Mouse (Mus musculus) midbrain, embryonic 14.5 days (tissue): ENCODE data around the gene Hoxb1. TPM values are rescaled to one million over a fixed set of nuclear protein-coding genes. Genes with fewer than 3 reads are reported as not detected.

Experiments
- ATAC-seq: fragments of 200-750 bp; cut with Nextera tagmentation; 2 replicates; pipeline ENCODE4 v1.8.0; 2017; ENCODE audit warnings: moderate number of reproducible peaks, moderate library complexity; ENCODE audit not compliant: low FRiP score, low TSS enrichment
- DNase-seq: peaks from one replicate; pipeline ENCODE4 v3.0.0-alpha.2; 2015
- H3K27ac ChIP-seq: fragments of 300-500 bp; sonication (generic); replicated peaks from 2 replicates; pipeline ENCODE4 v1.5.1; 2014; ENCODE audit warnings: mild to moderate bottlenecking, low read depth, low read length, moderate library complexity
- H3K27me3 ChIP-seq: fragments of 300-500 bp; sonication (generic); 2 replicates; pipeline ENCODE4 v1.6.1; 2014; ENCODE audit warnings: low read length, control low read depth, mixed read lengths; ENCODE audit not compliant: control insufficient read depth, insufficient read depth
- H3K36me3 ChIP-seq: fragments of 300-500 bp; sonication (generic); 2 replicates; pipeline ENCODE4 v1.6.1; 2014; ENCODE audit warnings: low read length, control low read depth; ENCODE audit not compliant: control insufficient read depth, insufficient read depth
- H3K4me1 ChIP-seq: fragments of 300-500 bp; sonication (generic); 2 replicates; pipeline ENCODE4 v1.6.1; 2014; ENCODE audit warnings: mild to moderate bottlenecking, antibody characterized with exemption, low read length, control low read depth; ENCODE audit not compliant: control insufficient read depth, insufficient read depth
- H3K4me2 ChIP-seq: fragments of 300-500 bp; sonication (generic); 2 replicates; pipeline ENCODE4 v1.6.1; 2014; ENCODE audit warnings: mild to moderate bottlenecking, low read length, moderate library complexity
- H3K4me3 ChIP-seq: fragments of 300-500 bp; sonication (generic); replicated peaks from 2 replicates; pipeline ENCODE4 v1.5.1; 2014; ENCODE audit warnings: low read depth, low read length
- H3K9ac ChIP-seq: fragments of 300-500 bp; sonication (generic); replicated peaks from 2 replicates; pipeline ENCODE4 v1.6.1; 2014; ENCODE audit warnings: mild to moderate bottlenecking, low read length, moderate library complexity
- H3K9me3 ChIP-seq: fragments of 300-500 bp; sonication (generic); 2 replicates; pipeline ENCODE4 v1.6.1; 2016; ENCODE audit warnings: low read length, control low read depth, mixed read lengths; ENCODE audit not compliant: control insufficient read depth
- WGBS: fragments of 180-500 bp; shearing (Covaris S2); extraction: QIAGEN DNeasy Blood & Tissue Kit; methylation state at CpG from one replicate; pipeline ENCODE4 v1.1.7; 2014; 5-methylcytosine and 5-hydroxymethylcytosine counted together
- polyA plus RNA-seq: library from polyadenylated mRNA; unstranded; fragments of >200 nt; fragmentation: Nextera tagmentation; extraction: Ambion mirVana; gene quantifications from 2 replicates; pipeline ENCODE4 v1.2.1, GENCODE M21; 2014

Gene Hoxb1
- polyA plus RNA-seq, 1 experiment from 2014 or later, result not detected

DNA sequence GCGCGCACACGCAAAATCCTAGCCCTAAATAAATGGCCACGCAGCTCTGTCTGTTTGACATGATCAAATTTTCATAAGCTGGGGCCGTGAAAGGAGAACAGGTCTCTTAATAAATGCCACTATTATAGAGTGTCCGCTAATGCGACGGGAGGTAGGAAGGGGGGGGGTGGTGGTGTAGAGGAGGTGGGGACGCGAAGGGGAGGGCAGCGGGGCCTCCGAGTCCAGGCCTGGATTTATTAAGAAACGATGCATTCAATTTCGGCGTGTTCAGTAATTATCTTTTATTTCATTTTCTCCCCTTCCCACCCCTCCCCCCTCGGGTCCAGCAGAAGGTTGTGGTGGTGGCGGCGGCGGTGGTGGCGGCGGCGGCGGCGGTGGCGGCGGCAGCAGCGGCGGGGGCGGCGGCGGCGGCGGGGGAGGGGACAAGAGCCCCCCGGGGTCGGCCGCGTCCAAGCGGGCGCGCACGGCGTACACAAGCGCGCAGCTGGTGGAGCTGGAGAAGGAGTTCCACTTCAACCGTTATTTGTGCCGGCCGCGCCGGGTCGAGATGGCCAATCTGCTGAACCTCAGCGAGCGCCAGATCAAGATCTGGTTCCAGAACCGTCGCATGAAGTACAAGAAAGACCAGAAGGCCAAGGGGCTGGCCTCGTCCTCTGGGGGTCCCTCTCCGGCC, 20.2 kb upstream of the Hoxb1 start:
- Histone ChIP-seq H3K4me2 (no peak overlapping the region), H3K27me3 (peaks cover 95% of the 10 kb centered on the region), H3K9me3 (no peaks in the 10 kb centered on the region), H3K4me3 (no peak overlapping the region), H3K9ac (no peak overlapping the region), H3K4me1 (no peaks in the 10 kb centered on the region), H3K27ac (no peak overlapping the region), H3K36me3 (no peaks in the 10 kb centered on the region)
- ATAC-seq (no peak), DNase-seq (no peak)
- WGBS, result under 1% methylated on average over 56 of the region's 56 CpGs

DNA sequence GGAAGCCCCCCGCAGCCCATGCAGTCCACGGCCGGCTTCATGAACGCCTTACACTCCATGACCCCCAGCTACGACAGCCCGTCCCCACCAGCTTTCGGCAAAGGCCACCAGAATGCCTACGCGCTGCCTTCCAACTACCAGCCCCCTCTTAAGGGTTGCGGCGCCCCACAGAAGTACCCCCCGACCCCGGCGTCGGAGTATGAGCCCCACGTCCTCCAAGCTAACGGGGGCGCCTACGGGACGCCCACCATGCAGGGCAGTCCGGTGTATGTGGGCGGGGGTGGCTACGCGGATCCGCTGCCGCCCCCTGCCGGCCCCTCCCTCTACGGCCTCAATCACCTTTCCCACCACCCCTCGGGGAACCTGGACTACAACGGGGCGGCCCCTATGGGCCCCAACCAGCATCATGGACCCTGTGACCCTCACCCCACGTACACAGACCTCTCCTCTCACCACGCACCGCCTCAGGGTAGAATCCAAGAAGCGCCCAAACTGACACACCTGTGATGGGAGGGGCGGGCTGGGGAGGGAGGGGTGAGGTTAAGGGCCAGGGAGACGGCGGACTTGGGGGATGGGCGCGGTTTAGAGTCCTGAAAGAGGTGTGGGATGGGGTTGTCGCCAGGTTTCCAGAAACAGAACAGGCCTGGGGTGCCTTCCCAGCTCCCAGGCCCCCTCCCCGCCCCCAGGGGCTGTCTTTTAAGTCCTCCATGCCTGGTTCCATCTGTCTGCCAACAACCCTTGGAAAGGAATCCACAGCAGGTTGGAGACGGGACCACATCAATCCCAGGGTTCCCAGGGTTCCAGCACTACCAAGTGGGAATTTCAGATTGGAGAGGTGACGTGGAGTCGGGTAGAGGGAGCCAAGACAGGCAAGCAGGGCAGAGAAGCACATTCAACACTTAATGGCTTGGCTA, 19.4 kb upstream of the Hoxb1 start:
- ATAC-seq, result no peak
- Histone ChIP-seq H3K27ac (no peak overlapping the region), H3K4me2 (no peak overlapping the region), H3K4me1 (no peaks in the 10 kb centered on the region), H3K4me3 (no peak overlapping the region), H3K9ac (no peak overlapping the region), H3K27me3 (peaks cover 96% of the 10 kb centered on the region), H3K36me3 (no peaks in the 10 kb centered on the region), H3K9me3 (no peaks in the 10 kb centered on the region)
- no peak for DNase-seq
- 1% methylated on average over 45 of the region's 45 CpGs for WGBS

DNA sequence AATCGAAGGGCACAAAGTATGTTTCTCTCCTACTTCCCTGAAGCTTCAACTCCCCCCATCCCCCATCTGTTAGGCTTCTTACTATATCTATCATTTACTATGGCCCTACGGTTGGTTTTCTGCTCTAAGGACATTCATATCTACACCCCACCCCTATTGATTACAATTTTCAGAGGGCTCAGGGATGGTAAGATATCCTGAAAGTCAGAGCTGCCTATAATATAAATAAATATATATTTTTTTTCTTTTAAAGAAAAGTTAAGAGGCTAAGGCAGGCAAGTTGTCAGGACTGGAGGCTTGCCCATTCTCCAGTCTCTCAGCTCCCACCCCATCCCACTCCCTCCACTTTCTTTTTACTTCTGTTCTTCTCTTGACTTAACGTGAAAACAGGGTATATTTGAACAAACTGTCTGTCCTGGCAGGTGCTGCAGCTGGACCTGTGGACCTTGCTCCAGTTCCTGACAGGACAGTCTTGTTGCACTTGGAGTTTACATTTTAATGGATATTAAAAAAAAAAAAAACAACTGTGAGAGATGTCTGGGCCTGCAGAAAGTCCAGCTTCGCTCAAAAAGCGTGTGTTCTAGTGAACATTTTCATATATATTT, 18.5 kb upstream of the Hoxb1 start:
- H3K4me3 ChIP-seq, result no peak overlapping the region
- no peaks in the 10 kb centered on the region for H3K4me1 ChIP-seq
- no peak overlapping the region for H3K27ac ChIP-seq
- ATAC-seq (no peak), DNase-seq (no peak)
- no peaks in the 10 kb centered on the region for H3K36me3 ChIP-seq
- H3K4me2 ChIP-seq, result no peak overlapping the region
- H3K9ac ChIP-seq, result no peak overlapping the region
- WGBS, result 7% methylated on average over 5 of the region's 5 CpGs
- no peaks in the 10 kb centered on the region for H3K9me3 ChIP-seq
- peaks cover 97% of the 10 kb centered on the region for H3K27me3 ChIP-seq

DNA sequence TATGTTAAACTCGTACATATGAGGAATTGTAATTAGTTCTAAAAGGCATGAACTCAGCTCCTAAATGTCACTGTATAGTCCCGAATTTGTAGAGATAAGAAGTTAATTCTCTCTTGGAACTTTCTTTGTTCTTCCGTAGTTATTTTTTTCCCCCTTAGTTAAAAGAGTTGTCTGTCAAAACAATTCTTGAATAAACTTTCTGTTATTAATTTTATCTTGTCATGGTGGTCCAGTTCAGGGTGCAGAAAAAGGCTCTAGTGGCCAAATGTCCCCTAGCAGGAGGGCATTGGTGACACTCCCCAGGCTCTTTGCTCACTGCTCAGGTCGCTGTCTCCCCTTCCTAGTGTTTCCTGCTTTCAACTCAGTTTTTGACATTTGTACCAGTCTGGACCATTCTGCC, 17.8 kb upstream of the Hoxb1 start:
- H3K4me1 ChIP-seq, result no peaks in the 10 kb centered on the region
- no peak overlapping the region for H3K27ac ChIP-seq
- no peak overlapping the region for H3K4me2 ChIP-seq
- H3K27me3 ChIP-seq, result peaks cover 98% of the 10 kb centered on the region
- H3K4me3 ChIP-seq, result no peak overlapping the region
- H3K36me3 ChIP-seq, result no peaks in the 10 kb centered on the region
- no peak for ATAC-seq
- no peak for DNase-seq
- H3K9ac ChIP-seq, result no peak overlapping the region
- H3K9me3 ChIP-seq, result no peaks in the 10 kb centered on the region
- 8% methylated on average over 4 of the region's 4 CpGs for WGBS

DNA sequence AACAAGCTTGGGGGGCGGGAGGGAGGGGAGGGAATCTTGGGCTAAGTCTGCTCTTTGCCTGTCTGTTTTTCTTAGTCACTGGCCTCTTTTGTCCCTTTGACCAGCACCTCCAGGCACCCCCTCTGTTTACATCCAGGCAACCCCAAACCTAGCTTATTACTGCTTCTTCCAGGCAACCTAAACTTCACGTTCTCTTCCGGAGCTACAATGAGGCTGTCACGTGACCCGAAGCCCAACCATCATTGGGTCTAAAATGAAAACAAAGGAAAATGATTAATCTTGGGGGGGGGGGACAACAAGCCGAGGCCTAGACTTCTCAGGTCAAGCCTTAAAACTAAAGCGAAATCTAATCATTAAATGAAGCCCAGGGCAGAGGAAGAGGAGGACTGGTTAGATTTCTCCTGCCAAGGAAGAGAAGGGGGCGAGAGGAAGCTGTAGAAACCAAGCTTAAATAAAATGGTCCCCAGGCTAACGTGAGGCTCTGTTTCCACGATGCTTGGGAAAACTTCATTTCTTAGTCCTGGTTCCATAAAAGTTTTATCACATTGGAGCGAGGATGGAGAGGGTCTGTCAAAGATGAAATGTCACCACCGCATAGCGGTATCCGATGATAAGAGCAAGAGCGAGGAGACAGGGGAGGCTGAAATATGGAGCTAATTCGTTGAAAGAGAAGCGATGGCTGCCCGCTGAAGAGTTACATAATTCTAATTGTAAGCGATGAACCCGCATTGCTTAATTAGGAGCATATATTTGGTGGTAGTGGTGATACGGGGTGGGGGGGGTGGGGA, 17.2 kb upstream of the Hoxb1 start:
- Histone ChIP-seq H3K4me1 (no peaks in the 10 kb centered on the region), H3K9me3 (no peaks in the 10 kb centered on the region), H3K36me3 (no peaks in the 10 kb centered on the region), H3K4me2 (no peak overlapping the region), H3K4me3 (no peak overlapping the region), H3K9ac (no peak overlapping the region), H3K27me3 (peaks cover 98% of the 10 kb centered on the region), H3K27ac (no peak overlapping the region)
- ATAC-seq (no peak), DNase-seq (no peak)
- WGBS, result 3% methylated on average over 21 of the region's 21 CpGs

DNA sequence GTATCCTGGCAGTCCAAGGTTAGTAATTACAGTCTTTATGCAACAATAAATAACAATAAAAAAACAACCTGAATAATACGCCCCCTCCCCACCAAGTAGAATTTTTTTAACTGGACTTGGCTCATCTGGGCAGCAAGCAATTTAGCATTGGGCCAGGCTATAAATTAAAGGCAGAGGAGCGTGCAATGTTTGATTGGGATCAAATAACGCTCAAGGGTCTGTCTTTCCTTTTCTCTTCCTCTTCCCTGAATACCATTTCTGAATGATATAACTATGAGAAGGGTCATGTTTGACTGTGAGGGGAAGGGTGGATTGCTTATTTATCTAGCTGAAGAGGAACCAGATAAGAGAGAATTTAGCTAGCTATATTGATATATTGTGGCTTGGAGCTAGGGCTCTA, 16.6 kb upstream of the Hoxb1 start:
- H3K4me3 ChIP-seq, result no peak overlapping the region
- ATAC-seq, result no peak
- no peak for DNase-seq
- no peak overlapping the region for H3K27ac ChIP-seq
- no peaks in the 10 kb centered on the region for H3K9me3 ChIP-seq
- no peaks in the 10 kb centered on the region for H3K4me1 ChIP-seq
- 10% methylated on average over 3 of the region's 3 CpGs for WGBS
- no peaks in the 10 kb centered on the region for H3K36me3 ChIP-seq
- no peak overlapping the region for H3K9ac ChIP-seq
- H3K27me3 ChIP-seq, result peaks cover 95% of the 10 kb centered on the region
- H3K4me2 ChIP-seq, result no peak overlapping the region

DNA sequence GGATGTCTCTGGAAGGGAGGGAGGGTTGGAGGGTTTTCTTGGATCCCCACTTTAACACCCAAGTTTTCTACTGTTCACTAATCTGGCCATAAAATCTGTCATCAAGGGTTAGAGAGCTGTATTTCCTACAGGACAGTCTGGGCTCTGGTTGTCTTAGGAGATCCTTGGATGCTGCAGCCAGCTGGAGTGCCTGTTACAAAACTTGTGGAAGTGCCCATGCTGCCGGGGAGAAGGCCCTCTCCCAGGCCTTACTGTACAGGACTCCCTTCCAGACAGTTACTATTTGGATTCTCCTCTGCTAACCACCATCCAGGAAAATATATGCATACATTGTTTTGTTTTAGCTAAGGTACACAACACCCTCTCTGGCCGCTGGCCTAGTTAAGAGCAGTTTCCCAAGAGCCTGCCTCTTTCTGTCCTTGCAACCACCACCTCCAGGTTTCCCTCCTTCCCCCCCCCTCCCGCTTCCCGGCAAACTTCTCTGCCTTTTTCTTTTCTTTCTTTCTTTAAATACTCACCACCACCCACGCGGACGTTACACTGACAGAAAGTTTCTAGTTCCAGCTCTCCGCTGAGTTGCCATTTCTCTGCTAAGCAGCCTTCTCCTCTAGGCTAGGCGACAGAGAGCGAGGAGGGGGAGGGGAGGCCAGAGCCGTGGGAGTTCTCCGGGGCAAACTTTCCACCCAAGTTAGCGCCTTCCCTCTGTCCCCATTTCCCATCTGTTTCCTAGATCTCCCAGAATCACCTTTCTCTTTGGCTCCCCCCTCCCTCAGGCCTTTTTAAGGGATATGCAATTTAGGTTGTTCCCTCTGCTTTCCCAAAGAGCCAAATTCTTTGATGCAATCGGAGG, 15.8 kb upstream of the Hoxb1 start:
- Histone ChIP-seq H3K4me2 (no peak overlapping the region), H3K4me3 (no peak overlapping the region), H3K9me3 (no peaks in the 10 kb centered on the region), H3K27me3 (peaks cover 95% of the 10 kb centered on the region), H3K27ac (no peak overlapping the region), H3K36me3 (no peaks in the 10 kb centered on the region), H3K4me1 (no peaks in the 10 kb centered on the region), H3K9ac (no peak overlapping the region)
- no peak for ATAC-seq
- WGBS, result 2% methylated on average over 13 of the region's 14 CpGs
- DNase-seq, result no peak

DNA sequence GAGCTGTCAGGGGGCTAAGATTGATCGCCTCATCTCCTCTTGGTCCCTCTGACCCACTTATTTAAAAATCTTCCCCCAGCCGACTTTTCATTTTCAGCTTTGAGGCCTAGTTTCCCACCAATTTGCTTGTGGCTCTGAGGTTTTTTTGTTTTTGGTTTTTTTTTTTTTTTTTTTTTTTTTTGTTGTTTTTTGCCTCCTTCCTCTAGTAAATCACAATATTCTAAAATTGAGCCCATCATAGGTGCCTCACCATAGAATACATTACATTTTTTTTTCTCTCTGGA, 15.3 kb upstream of the Hoxb1 start, which contains the start of gene Hoxb2:
Gene Hoxb2 (plus strand): TSS at position 185 of the 284 bp plus-strand sequence.
- H3K27ac ChIP-seq, result no peak within 1 kb of the TSS
- no peak for DNase-seq
- no peak within 1 kb of the TSS for H3K4me2 ChIP-seq
- no peaks in the 10 kb centered on the region for H3K36me3 ChIP-seq
- no peak for ATAC-seq
- H3K4me1 ChIP-seq, result no peaks in the 10 kb centered on the region
- no peak within 1 kb of the TSS for H3K4me3 ChIP-seq
- 3% methylated on average over 2 of the region's 2 CpGs for WGBS
- no peak within 1 kb of the TSS for H3K9ac ChIP-seq
- H3K27me3 ChIP-seq, result peaks cover 94% of the 10 kb centered on the region
- no peaks in the 10 kb centered on the region for H3K9me3 ChIP-seq
